Mouse (Mus musculus) midbrain, postnatal 0 days (tissue): ENCODE results near the gene Boc. TPM values are rescaled to one million over a fixed set of nuclear protein-coding genes. Genes with fewer than 3 reads are reported as not detected.
A peak's percentile ranks its signal among the peaks of the same experiment; 100 is the strongest.

Experiments
- ATAC-seq: fragments of 200-750 bp; cut with Nextera tagmentation; 2 replicates; pipeline ENCODE4 v1.8.0; 2017; ENCODE audit warnings: moderate number of reproducible peaks, mild to moderate bottlenecking, moderate TSS enrichment, moderate library complexity; ENCODE audit not compliant: low FRiP score
- DNase-seq: peaks from one replicate; pipeline ENCODE4 v3.0.0-alpha.2; 2015; ENCODE audit warnings: low spot score
- H3K27ac ChIP-seq: fragments of 300-500 bp; sonication (generic); 2 replicates; pipeline ENCODE4 v1.5.1; 2014; ENCODE audit warnings: low read depth, mild to moderate bottlenecking, low read length, mixed read lengths
- H3K27me3 ChIP-seq: fragments of 300-500 bp; sonication (generic); 2 replicates; pipeline ENCODE4 v1.6.1; 2014; ENCODE audit warnings: low read length, control low read depth, mixed read lengths; ENCODE audit not compliant: insufficient read depth
- H3K36me3 ChIP-seq: fragments of 300-500 bp; sonication (generic); 2 replicates; pipeline ENCODE4 v1.6.1; 2014; ENCODE audit warnings: low read length, control low read depth, mixed read lengths; ENCODE audit not compliant: insufficient read depth
- H3K4me1 ChIP-seq: fragments of 300-500 bp; sonication (generic); 2 replicates; pipeline ENCODE4 v1.6.1; 2014; ENCODE audit warnings: mild to moderate bottlenecking, control low read depth, antibody characterized with exemption, low read length, mixed read lengths; ENCODE audit not compliant: insufficient read depth
- H3K4me2 ChIP-seq: fragments of 300-500 bp; sonication (generic); 2 replicates; pipeline ENCODE4 v1.6.1; 2014; ENCODE audit warnings: low read depth, mild to moderate bottlenecking, low read length, mixed read lengths; ENCODE audit not compliant: poor library complexity, severe bottlenecking
- H3K4me3 ChIP-seq: fragments of 300-500 bp; sonication (generic); 2 replicates; pipeline ENCODE4 v1.5.1; 2014; ENCODE audit warnings: low read depth, mild to moderate bottlenecking, low read length, moderate library complexity
- H3K9ac ChIP-seq: fragments of 300-500 bp; sonication (generic); replicated peaks from 2 replicates; pipeline ENCODE4 v1.6.1; 2014; ENCODE audit warnings: mild to moderate bottlenecking, low read length, moderate library complexity, mixed read lengths; ENCODE audit not compliant: poor library complexity, severe bottlenecking
- H3K9me3 ChIP-seq: fragments of 300-500 bp; sonication (generic); 2 replicates; pipeline ENCODE4 v1.6.1; 2016; ENCODE audit warnings: low read length, control low read depth
- CTCF ChIP-seq: IDR thresholded peaks from 2 replicates; pipeline ENCODE4 v1.5.1; 2016; ENCODE audit warnings: antibody characterized with exemption, mild to moderate bottlenecking
- WGBS: fragments of 180-500 bp; shearing (Covaris S2); extraction: QIAGEN DNeasy Blood & Tissue Kit; methylation state at CpG from one replicate; pipeline ENCODE4 v1.1.7; 2014; 5-methylcytosine and 5-hydroxymethylcytosine counted together
- polyA plus RNA-seq: library from polyadenylated mRNA; unstranded; fragments of >200 nt; fragmentation: Nextera tagmentation; extraction: Ambion mirVana; gene quantifications from 2 replicates; pipeline ENCODE4 v1.2.1, GENCODE M21; 2015
- total RNA-seq: library from RNA; depleted of rRNA; stranded (reverse); fragments of >200 nt; gene quantifications from 2 replicates; pipeline ENCODE4 v1.2.3, GENCODE M21; 2014

Boc gene
- total and polyA plus RNA-seq, 2 experiments from 2014 or later: 2.7 to 24.9 TPM

DNA sequence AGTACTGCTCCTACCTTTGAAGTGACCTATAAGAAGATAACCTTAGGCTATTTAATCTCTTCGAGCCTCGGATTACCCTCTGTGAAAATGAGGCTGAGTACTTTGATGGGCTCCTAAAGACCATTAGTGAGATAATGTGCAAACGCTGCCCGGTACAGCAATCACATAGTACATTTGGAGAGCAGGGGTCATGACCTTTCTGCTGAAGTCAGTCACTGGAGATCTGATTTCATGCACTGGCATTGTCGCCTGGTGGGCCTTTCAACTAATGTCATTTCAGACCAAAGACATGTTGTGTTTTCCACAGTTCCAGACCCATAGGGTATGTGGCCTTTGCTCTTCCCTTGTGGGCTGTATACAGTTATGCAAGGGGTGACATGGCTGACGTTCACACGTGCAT is 24.6 kb downstream of the Boc start:
- Histone ChIP-seq H3K4me1 (0 out of 2 replicates have a peak, but pooled peaks cover 4% of the 10 kb centered on the region), H3K9me3 (no peaks in the 10 kb centered on the region), H3K4me3 (no peak overlapping the region), H3K36me3 (no peaks in the 10 kb centered on the region), H3K4me2 (no peak overlapping the region), H3K9ac (no peak overlapping the region), H3K27ac (no peak overlapping the region), H3K27me3 (no peaks in the 10 kb centered on the region)
- ATAC-seq (no peak), DNase-seq (no peak)
- WGBS: 31% methylated on average over 7 of the region's 7 CpGs
- no peak for TF ChIP-seq CTCF

DNA sequence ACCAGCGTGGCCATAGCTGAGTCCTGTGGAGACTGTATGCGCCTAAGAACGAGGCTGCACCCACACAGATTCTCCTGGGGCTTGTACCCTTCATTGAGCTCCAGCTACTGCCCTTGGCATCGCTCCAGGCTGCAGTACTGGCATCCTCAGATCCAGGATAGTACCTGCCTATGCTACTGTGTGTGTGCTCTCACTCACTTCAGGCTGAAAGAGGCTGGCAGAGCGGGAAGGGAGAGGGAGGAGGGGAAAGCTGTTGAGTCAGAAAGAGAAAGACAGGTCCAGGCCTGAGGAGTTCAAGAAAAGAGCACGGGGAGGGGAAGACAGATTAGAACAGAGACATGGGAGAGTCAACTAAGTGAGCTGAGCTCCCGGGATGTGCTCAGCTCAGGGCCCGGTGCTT is 25.2 kb downstream of the Boc start:
- DNase-seq (no peak), ATAC-seq (no peak)
- Histone ChIP-seq H3K36me3 (no peaks in the 10 kb centered on the region), H3K4me1 (0 out of 2 replicates have a peak, but pooled peaks cover 4% of the 10 kb centered on the region), H3K9me3 (no peaks in the 10 kb centered on the region), H3K9ac (no peak overlapping the region), H3K4me2 (no peak overlapping the region), H3K27me3 (no peaks in the 10 kb centered on the region), H3K27ac (no peak overlapping the region), H3K4me3 (no peak overlapping the region)
- WGBS: 46% methylated on average over 8 of the region's 8 CpGs
- no peak for TF ChIP-seq CTCF

DNA sequence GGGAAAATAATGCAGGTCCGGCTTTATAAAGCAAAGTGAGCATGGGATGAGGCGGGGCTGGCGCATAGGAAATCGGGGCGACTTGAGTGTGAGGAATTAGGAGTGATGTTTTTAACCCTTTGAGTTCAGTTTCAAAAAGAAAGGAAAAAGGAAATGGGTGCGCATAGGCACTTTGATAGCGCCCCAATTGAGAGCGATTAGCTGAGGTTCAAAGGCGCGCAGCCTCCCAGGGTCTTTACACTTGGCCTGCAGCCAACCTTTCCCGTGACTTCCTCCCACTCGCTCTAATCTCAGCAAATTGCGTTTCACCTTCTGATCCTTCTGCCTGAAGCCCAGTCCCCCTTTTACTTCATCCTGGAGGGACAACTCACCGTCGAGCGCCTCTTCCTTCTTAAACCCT is 25.8 kb downstream of the Boc start:
- Histone ChIP-seq H3K27me3 (no peaks in the 10 kb centered on the region), H3K4me3 (no peak overlapping the region), H3K9me3 (no peaks in the 10 kb centered on the region), H3K9ac (no peak overlapping the region), H3K4me1 (0 out of 2 replicates have a peak, but pooled peaks cover 4% of the 10 kb centered on the region), H3K36me3 (no peaks in the 10 kb centered on the region), H3K27ac (no peak overlapping the region), H3K4me2 (no peak overlapping the region; the same call in 1 of the 2 replicates)
- no peak for TF ChIP-seq CTCF
- DNase-seq (no peak), ATAC-seq (no peak)
- WGBS: 43% methylated on average over 16 of the region's 16 CpGs

DNA sequence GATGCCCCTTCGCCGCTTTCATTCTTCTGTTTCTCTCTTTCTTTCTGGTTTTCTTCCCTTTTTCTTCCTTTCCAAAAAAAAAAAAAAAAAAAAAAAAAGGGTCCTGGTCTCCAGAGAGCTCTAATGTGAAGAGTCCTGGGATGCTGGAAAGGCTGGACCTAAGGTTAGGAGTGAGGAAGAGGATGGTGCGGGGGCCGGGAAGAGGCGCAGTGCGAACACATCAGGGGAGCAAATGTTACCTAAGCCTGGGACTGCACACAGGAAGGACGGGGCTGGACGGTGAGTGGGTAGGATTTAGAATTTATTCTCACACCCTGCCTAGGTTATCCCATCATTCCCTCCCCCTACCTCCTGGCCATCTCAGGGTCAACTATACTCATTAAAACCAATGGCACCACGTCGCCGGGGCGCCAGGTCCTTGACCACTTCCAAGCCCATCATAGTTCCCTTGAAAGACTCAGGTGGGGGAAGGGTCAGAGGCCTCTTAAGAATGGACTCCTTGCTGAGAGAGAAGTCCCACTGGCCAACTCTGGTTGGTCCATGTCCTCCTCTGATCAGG is 27.4 kb downstream of the Boc start:
- Histone ChIP-seq H3K36me3 (no peaks in the 10 kb centered on the region), H3K4me3 (peak overlapping the region; percentile 27), H3K9me3 (no peaks in the 10 kb centered on the region), H3K27me3 (no peaks in the 10 kb centered on the region), H3K4me2 (peak overlapping the region; percentile 56), H3K27ac (peak overlapping the region; percentile 49), H3K9ac (no peak overlapping the region; the same call in 1 of the 2 replicates), H3K4me1 (peaks cover 15% of the 10 kb centered on the region)
- DNase-seq: no peak
- TF ChIP-seq CTCF: no peak
- 6% methylated on average over 12 of the region's 12 CpGs for WGBS
- ATAC-seq: peak; percentile 21; the same call in 1 of the 2 replicates

DNA sequence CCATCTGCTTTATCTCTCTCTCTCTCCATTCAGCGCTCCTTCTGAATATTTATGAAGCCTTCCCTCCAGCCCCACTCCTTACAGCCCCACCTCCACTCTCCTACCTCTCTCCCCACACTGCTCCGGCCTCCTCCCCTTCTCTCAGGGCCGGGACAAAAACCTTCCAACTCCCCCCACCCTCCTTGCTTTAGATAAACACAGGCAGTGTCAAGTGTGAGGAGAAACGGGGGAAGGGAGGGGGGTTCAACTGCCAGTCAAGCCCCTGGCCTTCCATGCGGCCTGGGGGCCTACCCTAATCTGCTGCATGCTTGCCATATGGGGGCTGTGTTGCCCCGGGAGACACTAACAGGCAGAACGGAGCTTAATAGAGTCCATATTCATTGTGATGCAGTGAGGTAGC is 27.9 kb downstream of the Boc start:
- Histone ChIP-seq H3K4me2 (peak overlapping the region; percentile 56), H3K9me3 (no peaks in the 10 kb centered on the region), H3K36me3 (no peaks in the 10 kb centered on the region), H3K9ac (peak overlapping the region; percentile 55), H3K4me1 (peaks cover 15% of the 10 kb centered on the region), H3K27me3 (no peaks in the 10 kb centered on the region), H3K4me3 (peak overlapping the region; percentile 27), H3K27ac (peak overlapping the region; percentile 49)
- no peak for TF ChIP-seq CTCF
- WGBS: 4% methylated on average over 7 of the region's 7 CpGs
- ATAC-seq: peak; percentile 88
- peak; percentile 91 for DNase-seq

DNA sequence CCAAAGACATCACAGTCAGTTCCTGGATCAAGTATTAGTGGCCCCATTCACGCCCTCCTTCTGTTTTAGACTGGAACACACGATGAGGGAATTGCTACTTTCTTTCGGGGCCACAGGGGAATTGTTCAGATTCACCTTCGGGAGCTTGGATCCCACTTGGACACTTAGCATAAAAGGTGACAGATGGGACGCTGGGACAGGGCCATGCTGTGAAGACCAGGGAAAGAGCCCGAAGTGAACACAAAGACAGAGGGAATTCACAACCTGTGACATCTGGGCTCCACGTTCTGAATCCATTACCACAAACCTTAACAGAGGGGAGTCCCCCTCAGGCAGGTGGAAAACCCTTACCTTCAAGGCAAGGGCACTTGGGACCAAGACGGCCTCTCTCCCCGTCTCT is 28.5 kb downstream of the Boc start:
- Histone ChIP-seq H3K27me3 (no peaks in the 10 kb centered on the region), H3K36me3 (no peaks in the 10 kb centered on the region), H3K9me3 (no peaks in the 10 kb centered on the region), H3K4me1 (peaks cover 15% of the 10 kb centered on the region), H3K4me3 (no peak overlapping the region), H3K4me2 (peak overlapping the region; percentile 56), H3K9ac (no peak overlapping the region; the same call in 1 of the 2 replicates), H3K27ac (peak overlapping the region; percentile 49)
- no peak for ATAC-seq
- no peak for TF ChIP-seq CTCF
- WGBS: 8% methylated on average over 9 of the region's 9 CpGs
- no peak for DNase-seq
